Mouse (Mus musculus) C2C12 (cell line): ENCODE results near the gene Gm20605. TPM values are rescaled to one million over a fixed set of nuclear protein-coding genes. Genes with fewer than 3 reads are reported as not detected.

ENCODE experiments used
- H3K27me3 ChIP-seq: one replicate; pipeline ENCODE4 v1.6.1; 2011; ENCODE audit not compliant: control insufficient read depth, insufficient read depth, insufficient read length
- H3K36me3 ChIP-seq: one replicate; pipeline ENCODE4 v1.6.1; 2011; ENCODE audit not compliant: control insufficient read depth, insufficient read depth
- H3K4me3 ChIP-seq: one replicate; pipeline ENCODE4 v1.5.1; 2011; ENCODE audit warnings: mild to moderate bottlenecking, control low read depth; ENCODE audit not compliant: poor library complexity, insufficient read depth, severe bottlenecking
- H3K79me2 ChIP-seq: one replicate; pipeline ENCODE4 v1.6.1; 2011; ENCODE audit not compliant: control insufficient read depth, insufficient read depth
- H3K79me3 ChIP-seq: one replicate; pipeline ENCODE4 v1.6.1; 2011; ENCODE audit warnings: low read depth, control low read depth
- H3ac ChIP-seq: one replicate; pipeline ENCODE3; 2011; ENCODE audit warnings: low read depth; ENCODE audit not compliant: control insufficient read depth, insufficient read length
- CEBPB ChIP-seq: IDR thresholded peaks from one replicate; pipeline ENCODE4 v1.6.1; 2011; ENCODE audit warnings: low read depth, mild to moderate bottlenecking, control low read depth, moderate library complexity
- CTCF ChIP-seq: IDR thresholded peaks from one replicate; pipeline ENCODE4 v1.5.1; 2011; ENCODE audit not compliant: control insufficient read depth, insufficient read depth, insufficient read length
- FOSL1 ChIP-seq: IDR thresholded peaks from one replicate; pipeline ENCODE4 v1.8.0; 2011; ENCODE audit warnings: mild to moderate bottlenecking, low read length; ENCODE audit not compliant: poor library complexity, insufficient read depth, severe bottlenecking
- MAX ChIP-seq: IDR thresholded peaks from one replicate; pipeline ENCODE4 v1.6.1; 2011; ENCODE audit warnings: mild to moderate bottlenecking, control low read depth
- MYOD1 ChIP-seq: IDR thresholded peaks from one replicate; pipeline ENCODE4 v1.6.1; 2011; ENCODE audit warnings: low read depth; ENCODE audit not compliant: control insufficient read depth, insufficient read length
- MYOG ChIP-seq: IDR thresholded peaks from one replicate; pipeline ENCODE4 v1.6.1; 2011; ENCODE audit not compliant: control insufficient read depth, insufficient read length; ENCODE audit errors: extremely low read depth
- USF1 ChIP-seq: IDR thresholded peaks from one replicate; pipeline ENCODE4 v1.6.1; 2011; ENCODE audit warnings: low read depth, mild to moderate bottlenecking, control low read depth, moderate library complexity
- polyA plus RNA-seq: library from polyadenylated mRNA; unstranded; fragments of >200 nt; fragmentation: generic; extraction: Trizol; gene quantifications from one replicate; pipeline ENCODE4 v1.2.1, GENCODE M21; 2012; ENCODE audit warnings: missing spikeins

The Gm20605 gene
- polyA plus RNA-seq, 1 experiment = 5.0 TPM

- no peak overlapping the region for H3K4me3 ChIP-seq
- peaks cover 16% of the 10 kb centered on the region for H3K36me3 ChIP-seq
- no peaks in the 10 kb centered on the region for H3K27me3 ChIP-seq
- TF ChIP-seq CTCF (no peak), MYOG (no peak), MYOD1 (no peak), CEBPB (no peak), FOSL1 (no peak), USF1 (no peak), MAX (no peak)
- no peaks in the 10 kb centered on the region for H3K79me3 ChIP-seq
- H3K79me2 ChIP-seq = no peaks in the 10 kb centered on the region
- no peak overlapping the region for H3ac ChIP-seq
Measured at GRCm38 (mm10) chr5:137660064-137660688, 31.2 kb downstream of the Gm20605 start.

GRCm38 (mm10) chr5:137663057-137663456 is 34.1 kb downstream of the Gm20605 start:
- Histone ChIP-seq H3K79me3 (no peaks in the 10 kb centered on the region), H3K36me3 (peaks cover 24% of the 10 kb centered on the region), H3ac (no peak overlapping the region), H3K27me3 (no peaks in the 10 kb centered on the region), H3K79me2 (no peaks in the 10 kb centered on the region), H3K4me3 (no peak overlapping the region)
- TF ChIP-seq MYOD1 (no peak), USF1 (no peak), MYOG (no peak), CTCF (no peak), FOSL1 (no peak), MAX (no peak), CEBPB (no peak)

GRCm38 (mm10) chr5:137668971-137669370 is 40.0 kb downstream of the Gm20605 start:
- Histone ChIP-seq H3K4me3 (no peak overlapping the region), H3ac (no peak overlapping the region), H3K36me3 (peaks cover 13% of the 10 kb centered on the region), H3K79me2 (peaks cover 23% of the 10 kb centered on the region), H3K79me3 (peaks cover 8% of the 10 kb centered on the region), H3K27me3 (no peaks in the 10 kb centered on the region)
- TF ChIP-seq USF1 = no peak
- no peak for TF ChIP-seq MAX
- TF ChIP-seq CEBPB = no peak
- TF ChIP-seq CTCF = no peak
- no peak for TF ChIP-seq FOSL1
- TF ChIP-seq MYOD1 = no peak
- no peak for TF ChIP-seq MYOG

GRCm38 (mm10) chr5:137670240-137670639 is 41.3 kb downstream of the Gm20605 start:
- H3K79me3 ChIP-seq = peaks cover 8% of the 10 kb centered on the region
- H3K79me2 ChIP-seq = peaks cover 23% of the 10 kb centered on the region
- H3K36me3 ChIP-seq = peaks cover 9% of the 10 kb centered on the region
- no peaks in the 10 kb centered on the region for H3K27me3 ChIP-seq
- no peak for TF ChIP-seq MYOG
- no peak for TF ChIP-seq FOSL1
- no peak for TF ChIP-seq MYOD1
- no peak for TF ChIP-seq USF1
- TF ChIP-seq CEBPB = no peak
- TF ChIP-seq MAX = no peak
- no peak for TF ChIP-seq CTCF
- H3ac ChIP-seq = no peak overlapping the region
- H3K4me3 ChIP-seq = no peak overlapping the region

GRCm38 (mm10) chr5:137671443-137672240 is 42.7 kb downstream of the Gm20605 start:
- H3K27me3 ChIP-seq = no peaks in the 10 kb centered on the region
- peak; percentile 39 for TF ChIP-seq MYOD1
- TF ChIP-seq MAX = peak; percentile 50
- TF ChIP-seq FOSL1 = peak; percentile 87
- no peak for TF ChIP-seq MYOG
- TF ChIP-seq CTCF = no peak
- TF ChIP-seq CEBPB = peak; percentile 16
- peak; percentile 99 for TF ChIP-seq USF1
- no peak overlapping the region for H3K4me3 ChIP-seq
- H3ac ChIP-seq = peak overlapping the region; percentile 36
- peaks cover 23% of the 10 kb centered on the region for H3K79me2 ChIP-seq
- H3K36me3 ChIP-seq = peaks cover 3% of the 10 kb centered on the region
- H3K79me3 ChIP-seq = peaks cover 8% of the 10 kb centered on the region
